8 mouse cellular contexts compared by ENCODE assay signal in genomic region chr17:24346831-24347230, GRCm38 (mm10).
"Had no signal": no experiment of that assay in that cellular context is flagged by ENCODE, and none has a peak within 500 bp of the region (broad histone marks: within the 10 kb centered on the region; RNA-seq: fewer than 3 reads in every experiment).

No protein-coding gene starts in this region.

- DNase-seq: kidney, adult 8-10 months; kidney, postnatal 25 days; layer of hippocampus, adult 9-11 months; layer of hippocampus, postnatal 36 days; lung, embryonic 14.5 days; lung, postnatal 10 days; lung, postnatal 4 days; right cerebral cortex, postnatal 25 days had no signal
